Mouse (Mus musculus) MEL (cell line): ENCODE data around the gene Sgf29. TPM values are rescaled to one million over a fixed set of nuclear protein-coding genes. Genes with fewer than 3 reads are reported as not detected.
A peak's percentile ranks its signal among the peaks of the same experiment; 100 is the strongest.

Experiments used
- DNase-seq: peaks from one replicate; pipeline ENCODE4 v3.0.0; 2011; ENCODE audit warnings: low read depth, low spot score
- H3K27ac ChIP-seq: 2 replicates; pipeline ENCODE4 v1.5.1; 2012; ENCODE audit warnings: low read depth, mild to moderate bottlenecking, control low read depth, low read length, moderate library complexity; ENCODE audit not compliant: control insufficient read depth
- H3K27me3 ChIP-seq, 2 experiments: fragments of 150-350 bp in 1 of 2; sonication (generic) in 1 of 2; 2 replicates each; pipeline ENCODE4 v1.6.1; 2012; ENCODE audit warnings: low read length in 2 of 2, mild to moderate bottlenecking in 2 of 2, improper control_type of control experiment in 1 of 2, moderate library complexity in 1 of 2; ENCODE audit not compliant: insufficient read depth in 2 of 2, control insufficient read depth in 1 of 2
- H3K36me3 ChIP-seq, 2 experiments: 2 replicates each; pipeline ENCODE4 v1.6.1; 2012 to 2014; ENCODE audit warnings: low read length in 2 of 2, improper control_type of control experiment in 1 of 2, inconsistent platforms in 1 of 2, mild to moderate bottlenecking in 1 of 2; ENCODE audit not compliant: insufficient read depth in 2 of 2, control insufficient read depth in 1 of 2
- H3K4me1 ChIP-seq, 2 experiments: fragments of 150-350 bp in 1 of 2; sonication (generic) in 1 of 2; 2 replicates each; pipeline ENCODE4 v1.6.1; 2012; ENCODE audit warnings: low read length in 2 of 2, improper control_type of control experiment in 1 of 2, mild to moderate bottlenecking in 1 of 2; ENCODE audit not compliant: insufficient read depth in 2 of 2, control insufficient read depth in 1 of 2
- H3K4me3 ChIP-seq, 2 experiments: fragments of 150-350 bp in 1 of 2; sonication (generic) in 1 of 2; 2 replicates each; pipeline ENCODE4 v1.5.1; 2012; ENCODE audit warnings: low read depth in 2 of 2, low read length in 2 of 2, mild to moderate bottlenecking in 2 of 2, moderate library complexity in 2 of 2, control low read depth in 1 of 2, improper control_type of control experiment in 1 of 2; ENCODE audit not compliant: control insufficient read depth in 1 of 2, insufficient read depth in 1 of 2
- H3K79me2 ChIP-seq: 2 replicates; pipeline ENCODE4 v1.6.1; 2012; ENCODE audit warnings: mild to moderate bottlenecking, low read length, moderate library complexity; ENCODE audit not compliant: control insufficient read depth, poor library complexity, insufficient read depth
- H3K9ac ChIP-seq: 2 replicates; pipeline ENCODE4 v1.6.1; 2012; ENCODE audit warnings: low read depth, mild to moderate bottlenecking, control low read depth, low read length, moderate library complexity; ENCODE audit not compliant: control insufficient read depth, poor library complexity, severe bottlenecking
- H3K9me3 ChIP-seq: fragments of 150-350 bp; sonication (generic); replicated peaks from 2 replicates; pipeline ENCODE4 v1.6.1; 2012; ENCODE audit warnings: mild to moderate bottlenecking, low read length, improper control_type of control experiment, moderate library complexity; ENCODE audit not compliant: insufficient read depth
- BHLHE40 ChIP-seq: IDR thresholded peaks from 2 replicates; pipeline ENCODE4 v1.6.1; 2012; ENCODE audit warnings: low read depth, mild to moderate bottlenecking, inconsistent platforms, low read length, improper control_type of control experiment, borderline replicate concordance
- CHD1 ChIP-seq: IDR thresholded peaks from 2 replicates; pipeline ENCODE4 v1.6.1; 2012; ENCODE audit warnings: low read depth, mild to moderate bottlenecking, inconsistent platforms, low read length, improper control_type of control experiment
- CTCF ChIP-seq, 3 experiments: IDR thresholded peaks in 2 of 3; conservative IDR thresholded peaks in 1 of 3; 2 replicates each; pipeline ENCODE4 v1.5.1; 2011 to 2012; ENCODE audit warnings: low read length in 3 of 3, low read depth in 2 of 3, mild to moderate bottlenecking in 2 of 3, improper control_type of control experiment in 1 of 3, inconsistent platforms in 1 of 3, mixed read lengths in 1 of 3, moderate library complexity in 1 of 3; ENCODE audit not compliant: control insufficient read depth in 1 of 3, insufficient read depth in 1 of 3, poor library complexity in 1 of 3, severe bottlenecking in 1 of 3
- JUND ChIP-seq: IDR thresholded peaks from 2 replicates; pipeline ENCODE4 v1.6.1; 2011; ENCODE audit warnings: low read depth, mild to moderate bottlenecking, improper control_type of control experiment, low read length
- MEF2A ChIP-seq: IDR thresholded peaks from 2 replicates; pipeline ENCODE4 v1.6.1; 2014; ENCODE audit warnings: low read depth, mild to moderate bottlenecking, inconsistent platforms, low read length, improper control_type of control experiment; ENCODE audit not compliant: poor library complexity, insufficient replicate concordance, severe bottlenecking; ENCODE audit errors: extremely low read depth
- MYC ChIP-seq: IDR thresholded peaks from 2 replicates; pipeline ENCODE4 v1.6.1; 2011; ENCODE audit warnings: low read depth, mild to moderate bottlenecking, low read length, improper control_type of control experiment, moderate library complexity
- POLR2AphosphoS2 ChIP-seq: IDR thresholded peaks from 2 replicates; pipeline ENCODE4 v1.6.1; 2011; ENCODE audit warnings: low read length, improper control_type of control experiment
- POLR2AphosphoS5 ChIP-seq: IDR thresholded peaks from 2 replicates; pipeline ENCODE4 v1.6.1; 2012; ENCODE audit warnings: low read depth, borderline replicate concordance, mild to moderate bottlenecking, inconsistent platforms, low read length, moderate library complexity, mixed read lengths
- SIN3A ChIP-seq: IDR thresholded peaks from 2 replicates; pipeline ENCODE4 v1.6.1; 2012; ENCODE audit warnings: low read length, improper control_type of control experiment, inconsistent platforms
- TCF12 ChIP-seq: IDR thresholded peaks from 2 replicates; pipeline ENCODE4 v1.6.1; 2014; ENCODE audit warnings: low read depth, mild to moderate bottlenecking, inconsistent platforms, low read length, improper control_type of control experiment, moderate library complexity
- UBTF ChIP-seq: IDR thresholded peaks from 2 replicates; pipeline ENCODE4 v1.6.1; 2012; ENCODE audit warnings: low read depth, mild to moderate bottlenecking, inconsistent platforms, low read length, improper control_type of control experiment, moderate library complexity, borderline replicate concordance; ENCODE audit not compliant: insufficient read depth
- ZKSCAN1 ChIP-seq: IDR thresholded peaks from 2 replicates; pipeline ENCODE4 v1.6.1; 2012; ENCODE audit warnings: low read depth, mild to moderate bottlenecking, inconsistent platforms, low read length, improper control_type of control experiment, moderate library complexity
- ZMIZ1 ChIP-seq: IDR thresholded peaks from 2 replicates; pipeline ENCODE4 v1.6.1; 2012; ENCODE audit warnings: low read depth, mild to moderate bottlenecking, inconsistent platforms, low read length, improper control_type of control experiment, moderate library complexity
- polyA plus RNA-seq, 2 experiments: library from polyadenylated mRNA; stranded (reverse) in 1 of 2; unstranded in 1 of 2; fragments of >175 nt in 1 of 2; fragments of >200 nt in 1 of 2; gene quantifications; 2 replicates each; pipeline versions ENCODE4 v1.2.1 to v1.2.4; 2012; ENCODE audit warnings: low replicate concordance in 2 of 2, low read depth in 1 of 2; ENCODE audit not compliant: insufficient read length in 2 of 2, insufficient read depth in 1 of 2, missing spikeins in 1 of 2
- total RNA-seq: library from RNA; depleted of rRNA; stranded (reverse); fragments of 300-350 nt; gene quantifications from 2 replicates; pipeline ENCODE4 v1.2.3, GENCODE M21; 2012

The Sgf29 gene
- total and polyA plus RNA-seq, 3 experiments, result 81.7 to 117 TPM; not detected in 1

- Histone ChIP-seq H3K4me3 (no peak overlapping the region), H3K4me1 (no peaks in the 10 kb centered on the region), H3K9me3 (no peaks in the 10 kb centered on the region), H3K79me2 (no peaks in the 10 kb centered on the region), H3K27me3 (no peaks in the 10 kb centered on the region), H3K27ac (no peak overlapping the region), H3K36me3 (no peaks in the 10 kb centered on the region), H3K9ac (no peak overlapping the region)
- TF ChIP-seq CHD1, result no peak
- peak; percentile 39 for DNase-seq
Measured at GRCm38 (mm10) chr7:126612736-126613135, 36.4 kb upstream of the Sgf29 start.

GRCm38 (mm10) chr7:126616707-126617106, 32.4 kb upstream of the Sgf29 start:
- H3K4me1 ChIP-seq, result peaks cover 0 to 7% of the 10 kb centered on the region in 2 experiments; a peak in 3 of 4 replicates
- TF ChIP-seq SIN3A (no peak), TCF12 (no peak), POLR2AphosphoS2 (no peak), MEF2A (no peak), BHLHE40 (no peak), JUND (no peak), ZMIZ1 (no peak), ZKSCAN1 (no peak), POLR2AphosphoS5 (no peak), CTCF (IDR thresholded peaks at IDR 0.05 in 2 of 3, conservative IDR thresholded peaks at IDR 0.05 in 1 of 3; ENCODE audit: control insufficient read depth in 1 of 3, insufficient read depth in 1 of 3, low read depth in 2 of 3, low read length in 3 of 3, poor library complexity in 1 of 3, severe bottlenecking in 1 of 3) (no peak; a peak in 1 of 6 replicates), UBTF (no peak), MYC (no peak)

More at GRCm38 (mm10) chr7:126616707-126617106, 32.4 kb upstream of the Sgf29 start:
- no peaks in the 10 kb centered on the region for H3K27me3 ChIP-seq
- H3K79me2 ChIP-seq, result no peaks in the 10 kb centered on the region
- no peak overlapping the region for H3K4me3 ChIP-seq
- no peaks in the 10 kb centered on the region for H3K9me3 ChIP-seq
- H3K36me3 ChIP-seq, result peaks cover 0 to 2% of the 10 kb centered on the region in 2 experiments; a peak in 2 of 4 replicates
- no peak for DNase-seq
- no peak overlapping the region for H3K9ac ChIP-seq
- H3K27ac ChIP-seq, result no peak overlapping the region
